Mouse (Mus musculus) embryonic facial prominence, embryonic 11.5 days (tissue): ENCODE measurements around the gene Cst12. TPM values are rescaled to one million over a fixed set of nuclear protein-coding genes. Genes with fewer than 3 reads are reported as not detected.

Experiments used
- ATAC-seq: fragments of 200-750 bp; cut with Nextera tagmentation; replicated peaks from 2 replicates; pipeline ENCODE4 v1.8.0; 2017; ENCODE audit warnings: low read depth; ENCODE audit not compliant: insufficient number of reproducible peaks, low FRiP score, low TSS enrichment
- DNase-seq: peaks from one replicate; pipeline ENCODE4 v3.0.0-alpha.2; 2015; ENCODE audit warnings: low spot score
- H3K27ac ChIP-seq: fragments of 300-500 bp; sonication (generic); replicated peaks from 2 replicates; pipeline ENCODE4 v1.5.1; 2014; ENCODE audit warnings: mild to moderate bottlenecking, low read depth, low read length, control low read depth
- H3K27me3 ChIP-seq: fragments of 300-500 bp; sonication (generic); 2 replicates; pipeline ENCODE4 v1.6.1; 2014; ENCODE audit warnings: mild to moderate bottlenecking, low read length, moderate library complexity, mixed read lengths; ENCODE audit not compliant: control insufficient read depth, insufficient read depth
- H3K36me3 ChIP-seq: fragments of 300-500 bp; sonication (generic); replicated peaks from 2 replicates; pipeline ENCODE4 v1.6.1; 2014; ENCODE audit warnings: low read depth, mild to moderate bottlenecking, low read length, moderate library complexity, mixed read lengths; ENCODE audit not compliant: control insufficient read depth, insufficient read depth
- H3K4me1 ChIP-seq: fragments of 300-500 bp; sonication (generic); 2 replicates; pipeline ENCODE4 v1.6.1; 2014; ENCODE audit warnings: low read length, mixed read lengths; ENCODE audit not compliant: control insufficient read depth, insufficient read depth
- H3K4me2 ChIP-seq: fragments of 300-500 bp; sonication (generic); 2 replicates; pipeline ENCODE4 v1.6.1; 2014; ENCODE audit warnings: low read depth, mild to moderate bottlenecking, control low read depth, low read length, moderate library complexity
- H3K4me3 ChIP-seq: fragments of 300-500 bp; sonication (generic); 2 replicates; pipeline ENCODE4 v1.5.1; 2014; ENCODE audit warnings: low read depth, low read length, control low read depth
- H3K9ac ChIP-seq: fragments of 300-500 bp; sonication (generic); replicated peaks from 2 replicates; pipeline ENCODE4 v1.6.1; 2014; ENCODE audit warnings: mild to moderate bottlenecking, control low read depth, low read length
- H3K9me3 ChIP-seq: fragments of 300-500 bp; sonication (generic); replicated peaks from 2 replicates; pipeline ENCODE4 v1.6.1; 2016; ENCODE audit warnings: mild to moderate bottlenecking, low read length, inconsistent platforms, mixed read lengths; ENCODE audit not compliant: control insufficient read depth
- whole genome bisulfite sequencing: fragments of 180-500 bp; shearing (Covaris S2); extraction: QIAGEN DNeasy Blood & Tissue Kit; methylation state at CpG from one replicate; pipeline ENCODE4 v1.1.7; 2014; 5-methylcytosine and 5-hydroxymethylcytosine counted together
- polyA plus RNA-seq: library from polyadenylated mRNA; unstranded; fragments of >200 nt; fragmentation: Nextera tagmentation; extraction: Ambion mirVana; gene quantifications from 2 replicates; pipeline ENCODE4 v1.2.1, GENCODE M21; 2014

The Cst12 gene
- polyA plus RNA-seq, result not detected in 2 replicates

DNA sequence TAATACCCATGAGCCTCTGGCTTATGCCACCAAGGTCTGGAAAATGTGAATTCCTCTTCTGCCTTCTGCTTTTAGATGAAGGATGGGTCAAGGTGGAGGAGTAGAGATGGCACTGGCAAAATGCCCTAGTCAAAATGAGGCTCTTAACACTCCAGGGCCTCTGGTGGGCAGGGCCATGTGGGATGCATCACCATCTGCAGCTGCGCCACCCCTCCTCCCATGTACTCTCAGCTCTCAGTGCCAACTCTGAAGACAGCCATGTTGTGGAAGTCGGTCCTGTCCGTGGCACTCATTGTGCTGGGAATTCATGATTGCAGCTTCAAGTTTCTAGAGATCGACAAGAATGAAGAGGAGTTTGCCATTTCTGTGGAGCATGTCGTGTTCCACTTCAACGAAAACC is at the start of gene Cst12:
Gene Cst12, plus strand, starts transcription at position 220 of the 400 bp plus-strand sequence.
- Histone ChIP-seq H3K27me3 (no peaks in the 10 kb centered on the region), H3K4me2 (no peak within 1 kb of the TSS), H3K27ac (no peak within 1 kb of the TSS), H3K36me3 (no peaks in the 10 kb centered on the region), H3K9ac (no peak within 1 kb of the TSS), H3K4me1 (no peaks in the 10 kb centered on the region), H3K4me3 (no peak within 1 kb of the TSS), H3K9me3 (no peaks in the 10 kb centered on the region)
- ATAC-seq (no peak), DNase-seq (no peak)
- 93% methylated on average over 6 of the region's 6 CpGs for WGBS

DNA sequence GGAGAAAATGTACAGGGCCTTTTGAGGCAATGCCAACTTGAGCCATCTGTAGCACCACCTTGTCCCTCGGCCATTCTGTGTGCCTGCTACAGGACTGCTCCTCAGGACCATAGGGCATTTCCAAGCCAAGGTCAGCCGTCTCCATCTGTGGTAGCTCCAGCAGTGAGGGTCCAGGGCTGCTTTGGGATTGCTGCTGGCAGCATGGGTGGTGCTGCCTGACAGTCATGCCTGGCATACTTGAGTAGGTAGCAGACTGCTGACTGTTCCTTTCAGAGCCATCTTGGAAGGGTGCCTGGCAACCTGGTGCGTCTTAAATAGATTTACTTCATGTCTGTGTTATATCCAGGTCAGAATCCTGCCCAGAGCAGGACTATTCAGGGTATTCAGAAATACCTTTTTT is 46.2 kb upstream of the Cst12 start:
- ATAC-seq, result no peak
- no peak overlapping the region for H3K27ac ChIP-seq
- no peak overlapping the region for H3K9ac ChIP-seq
- no peak overlapping the region for H3K4me2 ChIP-seq
- H3K36me3 ChIP-seq, result no peaks in the 10 kb centered on the region
- H3K27me3 ChIP-seq, result no peaks in the 10 kb centered on the region
- WGBS, result 73% methylated on average over 3 of the region's 3 CpGs
- no peak for DNase-seq
- no peaks in the 10 kb centered on the region for H3K9me3 ChIP-seq
- H3K4me3 ChIP-seq, result no peak overlapping the region
- H3K4me1 ChIP-seq, result no peaks in the 10 kb centered on the region

DNA sequence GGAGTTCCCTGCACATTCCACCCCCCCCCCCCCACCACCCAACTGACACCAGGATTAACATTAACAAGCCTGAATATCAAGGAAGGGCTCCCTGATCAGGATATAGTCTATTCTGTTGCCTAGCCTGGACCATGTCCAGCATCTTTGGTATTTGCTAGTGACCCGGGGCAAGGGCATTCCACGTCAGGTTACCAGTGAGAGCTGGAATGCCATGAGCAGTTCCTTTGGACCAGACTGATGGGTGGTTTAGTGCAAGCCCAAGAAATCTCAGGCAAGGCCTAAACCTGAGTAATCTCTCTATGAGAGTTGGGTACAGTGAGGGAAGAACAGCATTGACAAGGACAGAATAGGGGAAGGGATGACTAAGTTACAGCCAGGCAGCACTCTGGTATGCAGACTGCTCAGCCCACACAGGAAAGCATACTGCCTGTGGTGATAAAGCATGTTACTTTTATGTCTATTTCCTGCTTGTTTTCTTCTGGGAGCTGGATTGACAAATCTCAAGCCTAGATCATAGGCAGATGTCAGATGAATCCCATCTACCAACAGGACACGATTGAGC is 45.2 kb upstream of the Cst12 start:
- Histone ChIP-seq H3K4me1 (no peaks in the 10 kb centered on the region), H3K4me3 (no peak overlapping the region), H3K27ac (no peak overlapping the region), H3K36me3 (no peaks in the 10 kb centered on the region), H3K4me2 (no peak overlapping the region), H3K9me3 (no peaks in the 10 kb centered on the region), H3K27me3 (no peaks in the 10 kb centered on the region), H3K9ac (no peak overlapping the region)
- 83% methylated on average over 3 of the region's 3 CpGs for WGBS
- no peak for ATAC-seq
- no peak for DNase-seq

DNA sequence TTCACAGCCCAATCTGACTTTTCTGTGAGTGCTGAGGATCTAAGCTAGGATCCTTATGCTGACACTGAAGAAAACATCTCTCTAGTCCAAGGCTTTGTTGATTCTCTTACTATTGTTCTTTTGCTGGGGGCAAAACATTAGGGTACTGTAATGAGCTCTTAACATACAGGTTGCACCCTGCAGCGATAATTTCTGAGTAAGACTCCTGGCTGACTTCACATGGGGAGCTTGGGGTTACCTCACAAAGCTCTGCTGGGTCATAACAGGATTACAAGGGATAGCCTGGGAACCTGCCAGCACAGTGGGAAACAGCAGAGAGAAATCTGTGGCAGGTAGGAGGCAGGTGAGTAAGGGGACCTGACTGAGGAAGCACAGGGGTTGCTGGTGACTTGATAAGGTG is 39.1 kb upstream of the Cst12 start, which contains the start of gene Cstl1:
Gene Cstl1, plus strand, starts transcription at position 301 of the 400 bp plus-strand sequence.
- ATAC-seq, result no peak
- H3K9me3 ChIP-seq, result no peaks in the 10 kb centered on the region
- H3K27ac ChIP-seq, result no peak within 1 kb of the TSS
- 69% methylated on average over 1 of the region's 1 CpGs for WGBS
- no peaks in the 10 kb centered on the region for H3K36me3 ChIP-seq
- DNase-seq, result no peak
- no peak within 1 kb of the TSS for H3K4me2 ChIP-seq
- H3K4me1 ChIP-seq, result no peaks in the 10 kb centered on the region
- no peak within 1 kb of the TSS for H3K9ac ChIP-seq
- H3K4me3 ChIP-seq, result no peak within 1 kb of the TSS
- H3K27me3 ChIP-seq, result no peaks in the 10 kb centered on the region

DNA sequence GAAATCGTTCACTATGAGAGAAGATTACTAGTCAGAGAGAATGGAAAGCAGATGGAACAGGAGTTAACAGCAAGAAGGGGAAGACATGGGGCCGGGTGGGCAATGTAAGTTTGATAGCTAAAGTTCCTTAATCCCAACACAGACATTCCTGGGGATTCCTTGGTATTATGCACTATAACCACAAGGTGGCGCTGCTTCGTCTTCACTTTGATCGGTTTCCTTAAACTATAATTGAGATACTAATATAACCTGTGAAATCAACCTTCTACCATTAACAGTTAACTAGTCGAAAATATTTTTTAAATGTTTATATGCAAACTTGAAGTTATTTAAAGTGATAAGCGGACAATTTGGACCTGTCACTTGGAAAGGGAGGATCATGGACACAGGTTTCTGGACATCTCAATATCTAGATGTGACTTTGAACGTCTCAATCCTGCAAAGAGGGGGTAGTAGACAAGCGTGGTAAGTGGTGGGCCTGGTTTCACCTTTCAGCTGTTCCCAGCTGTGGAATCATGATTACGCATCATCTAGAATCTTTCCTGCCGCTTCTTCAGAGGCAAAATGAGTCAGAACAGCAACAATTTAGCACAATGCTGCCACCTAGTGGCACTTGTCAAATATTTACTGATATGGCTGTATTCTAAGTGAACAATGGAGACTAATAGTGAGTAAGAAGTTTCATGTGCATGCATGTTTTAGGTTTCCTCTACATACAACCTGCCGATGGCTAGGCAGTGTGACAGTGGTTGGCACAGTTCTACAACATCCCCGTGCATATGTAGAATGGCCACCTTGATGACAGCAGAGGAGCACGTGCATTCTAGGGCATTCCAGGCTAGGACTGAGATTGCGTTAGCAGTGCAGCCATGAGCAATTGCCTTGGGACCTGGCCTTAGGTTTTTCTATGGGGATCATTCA is 37.0 kb upstream of the Cst12 start:
- Histone ChIP-seq H3K4me3 (peak overlapping the region; percentile 4; the same call in 1 of the 2 replicates), H3K4me1 (no peaks in the 10 kb centered on the region), H3K4me2 (peak overlapping the region; percentile 19; the same call in 1 of the 2 replicates)

DNA sequence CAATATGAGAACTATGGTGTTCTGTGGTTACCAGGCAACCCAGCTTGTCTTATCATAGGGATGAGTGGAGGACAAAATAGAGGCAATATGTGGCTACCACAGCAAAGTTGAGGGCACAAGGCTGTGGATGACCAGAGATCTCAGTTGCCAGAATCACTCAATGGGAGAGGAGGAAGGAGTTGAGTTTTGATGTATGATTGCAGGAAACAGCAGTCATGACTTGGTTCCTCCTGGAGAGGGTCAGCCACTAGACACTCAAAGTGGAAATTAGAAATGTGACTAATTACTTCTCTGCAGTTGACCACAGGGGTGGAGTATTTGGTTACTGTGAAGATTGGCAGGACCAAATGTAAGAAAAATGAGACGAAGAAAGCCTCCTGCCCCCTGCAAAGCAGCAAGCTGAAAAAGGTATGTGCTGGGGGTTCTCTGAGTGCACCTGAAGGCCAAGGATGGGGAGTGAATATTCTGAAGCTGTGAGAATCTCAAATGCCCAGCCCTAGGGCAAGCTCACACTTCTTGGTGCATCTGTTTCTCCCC is 34.8 kb upstream of the Cst12 start:
- H3K9ac ChIP-seq, result no peak overlapping the region
- H3K9me3 ChIP-seq, result no peaks in the 10 kb centered on the region
- H3K4me2 ChIP-seq, result no peak overlapping the region
- H3K4me3 ChIP-seq, result no peak overlapping the region
- no peaks in the 10 kb centered on the region for H3K27me3 ChIP-seq
- no peak for ATAC-seq
- H3K27ac ChIP-seq, result no peak overlapping the region
- no peaks in the 10 kb centered on the region for H3K4me1 ChIP-seq
- WGBS, result 64% methylated on average over 1 of the region's 1 CpGs
- no peak for DNase-seq
- no peaks in the 10 kb centered on the region for H3K36me3 ChIP-seq

More for the DNA sequence above, 37.0 kb upstream of the Cst12 start:
- ATAC-seq (peak; percentile 57), DNase-seq (peak; percentile 93)
- Histone ChIP-seq H3K9ac (no peak overlapping the region), H3K9me3 (no peaks in the 10 kb centered on the region), H3K27ac (no peak overlapping the region), H3K36me3 (no peaks in the 10 kb centered on the region), H3K27me3 (no peaks in the 10 kb centered on the region)
- WGBS, result 18% methylated on average over 15 of the region's 15 CpGs

DNA sequence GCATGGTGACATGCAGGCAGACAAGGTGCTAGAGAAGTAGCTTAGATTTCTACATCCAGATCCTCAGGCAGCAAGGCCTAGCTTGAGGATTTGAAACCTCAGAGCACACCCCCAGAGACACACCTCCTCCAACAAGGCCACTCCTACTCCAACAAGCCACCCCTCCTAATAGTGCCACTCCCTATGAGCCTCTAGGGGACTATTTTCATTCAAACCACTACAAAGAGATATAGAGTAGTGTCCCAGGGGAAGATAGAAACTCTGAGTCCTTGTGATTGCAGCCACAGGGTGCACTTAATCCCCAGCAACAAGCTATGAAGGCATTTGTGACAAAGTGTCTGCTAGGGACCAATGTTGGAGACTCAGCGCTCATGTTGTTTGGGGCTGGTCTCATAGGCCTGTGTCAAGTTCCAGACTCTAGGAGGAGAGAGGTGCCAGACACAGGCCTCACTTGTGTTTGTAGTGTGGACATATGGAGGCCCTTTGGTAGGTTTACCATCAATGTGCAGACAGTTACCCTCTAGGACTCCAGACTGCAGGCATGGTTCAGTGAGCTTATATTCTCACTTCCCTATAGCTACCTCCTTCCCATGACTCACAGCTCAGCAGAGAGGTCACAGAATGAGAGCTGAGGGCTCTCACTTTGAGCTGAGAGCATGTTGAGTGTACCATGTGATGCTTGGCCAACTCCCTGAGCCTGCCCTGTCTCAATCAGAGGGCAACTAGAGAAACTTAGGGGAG is 25.3 kb upstream of the Cst12 start:
- no peaks in the 10 kb centered on the region for H3K4me1 ChIP-seq
- ATAC-seq, result no peak
- no peaks in the 10 kb centered on the region for H3K27me3 ChIP-seq
- no peaks in the 10 kb centered on the region for H3K9me3 ChIP-seq
- H3K4me3 ChIP-seq, result no peak overlapping the region
- H3K27ac ChIP-seq, result no peak overlapping the region
- WGBS, result 95% methylated on average over 1 of the region's 1 CpGs
- H3K4me2 ChIP-seq, result no peak overlapping the region
- no peaks in the 10 kb centered on the region for H3K36me3 ChIP-seq
- no peak overlapping the region for H3K9ac ChIP-seq
- no peak for DNase-seq
